Mouse (Mus musculus) lung, adult 18-20 months (tissue): ENCODE measurements around the gene Olfr370.

Experiments
- DNase-seq, 2 experiments: peaks; one replicate each; pipeline ENCODE4 v3.0.0; 2022; ENCODE audit warnings: mixed read lengths in 2 of 2

Gene Olfr370

GRCm38 (mm10) chr8:83575561-83576515, 40.3 kb downstream of the Olfr370 start:
- DNase-seq = no peak

- DNase-seq = no peak
Observed at GRCm38 (mm10) chr8:83576516-83576895, 40.9 kb downstream of the Olfr370 start.

- no peak for DNase-seq
Observed at GRCm38 (mm10) chr8:83576921-83577320, 41.3 kb downstream of the Olfr370 start.

GRCm38 (mm10) chr8:83577384-83577791, 41.8 kb downstream of the Olfr370 start:
- DNase-seq = peak in 1 of 2 experiments; percentile 26

GRCm38 (mm10) chr8:83578131-83579055, 42.8 kb downstream of the Olfr370 start:
- DNase-seq = no peak

GRCm38 (mm10) chr8:83579676-83580075, 44.1 kb downstream of the Olfr370 start:
- no peak for DNase-seq

GRCm38 (mm10) chr8:83580826-83581225, 45.2 kb downstream of the Olfr370 start:
- DNase-seq = no peak

- DNase-seq = no peak
Observed at GRCm38 (mm10) chr8:83582226-83582625, 46.6 kb downstream of the Olfr370 start.

- DNase-seq = no peak
Observed at GRCm38 (mm10) chr8:83583236-83583635, 47.7 kb downstream of the Olfr370 start.

- DNase-seq = no peak
Observed at GRCm38 (mm10) chr8:83584771-83585170, 49.2 kb downstream of the Olfr370 start.

GRCm38 (mm10) chr8:83585333-83585732, 49.8 kb downstream of the Olfr370 start:
- no peak for DNase-seq

- no peak for DNase-seq
Observed at GRCm38 (mm10) chr8:83587644-83588043, 52.1 kb downstream of the Olfr370 start.

- DNase-seq = no peak
Observed at GRCm38 (mm10) chr8:83588886-83589285, 53.3 kb downstream of the Olfr370 start.

- no peak for DNase-seq
Observed at GRCm38 (mm10) chr8:83590488-83591023, 55.0 kb downstream of the Olfr370 start.

GRCm38 (mm10) chr8:83592682-83593081, 57.1 kb downstream of the Olfr370 start:
- no peak for DNase-seq

GRCm38 (mm10) chr8:83593325-83594166, 58.0 kb downstream of the Olfr370 start:
- DNase-seq = no peak

GRCm38 (mm10) chr8:83594167-83595049, 58.8 kb downstream of the Olfr370 start:
- DNase-seq = peak; percentile 97 to 98
